Mouse (Mus musculus) adrenal gland, postnatal 36 days (tissue): ENCODE data around the gene Immp2l. TPM values are rescaled to one million over a fixed set of nuclear protein-coding genes. Genes with fewer than 3 reads are reported as not detected.

Source experiments
- DNase-seq, 2 experiments: peaks; one replicate each; pipeline ENCODE4 v3.0.0; 2021; ENCODE audit warnings: mixed read lengths in 1 of 2
- total RNA-seq, 2 experiments: library from RNA; stranded (reverse); gene quantifications; 2 replicates each; pipeline ENCODE4 v1.2.3; 2021

Immp2l gene
- total RNA-seq, 2 experiments from 2014 or later, result 20.0 to 20.3 TPM

DNA sequence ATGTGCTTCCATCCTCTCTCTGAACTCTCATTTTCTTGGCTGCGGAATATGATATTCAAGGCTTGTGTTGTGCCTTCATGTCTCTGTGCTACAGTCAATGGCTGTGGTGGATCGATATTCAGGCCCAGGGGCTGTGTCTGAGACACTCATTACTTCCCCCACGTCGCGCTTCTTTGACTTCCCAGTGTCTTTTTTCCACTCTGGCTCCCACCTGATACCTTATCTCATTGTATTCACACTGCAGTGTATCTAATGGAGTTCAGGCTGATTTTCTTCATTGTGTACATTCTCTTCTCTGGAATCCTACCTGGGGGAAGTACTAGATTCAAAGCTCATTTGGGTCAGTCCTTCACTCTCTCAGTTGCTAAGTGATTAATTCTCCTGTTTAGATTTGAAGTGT is 27.1 kb downstream of the Immp2l start:
- DNase-seq, result no peak

DNA sequence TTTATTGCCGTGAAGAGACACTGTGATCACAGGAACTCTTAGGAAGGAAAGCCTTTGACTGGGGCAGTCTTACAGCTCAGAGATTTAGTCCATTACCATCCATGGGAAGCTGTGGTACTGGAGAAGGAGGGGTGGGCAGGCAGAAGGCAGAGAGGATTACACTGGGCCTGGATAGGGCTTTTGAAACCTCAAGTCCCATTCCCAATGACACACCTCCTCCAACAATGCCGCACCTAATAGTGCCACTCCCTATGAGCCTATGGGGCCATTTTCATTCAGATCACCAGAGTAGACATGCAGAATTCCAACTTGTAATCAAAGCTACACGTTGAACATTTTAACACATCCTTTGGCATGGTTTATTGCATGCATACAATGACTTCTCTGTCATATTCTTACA is 29.0 kb downstream of the Immp2l start:
- no peak for DNase-seq

DNA sequence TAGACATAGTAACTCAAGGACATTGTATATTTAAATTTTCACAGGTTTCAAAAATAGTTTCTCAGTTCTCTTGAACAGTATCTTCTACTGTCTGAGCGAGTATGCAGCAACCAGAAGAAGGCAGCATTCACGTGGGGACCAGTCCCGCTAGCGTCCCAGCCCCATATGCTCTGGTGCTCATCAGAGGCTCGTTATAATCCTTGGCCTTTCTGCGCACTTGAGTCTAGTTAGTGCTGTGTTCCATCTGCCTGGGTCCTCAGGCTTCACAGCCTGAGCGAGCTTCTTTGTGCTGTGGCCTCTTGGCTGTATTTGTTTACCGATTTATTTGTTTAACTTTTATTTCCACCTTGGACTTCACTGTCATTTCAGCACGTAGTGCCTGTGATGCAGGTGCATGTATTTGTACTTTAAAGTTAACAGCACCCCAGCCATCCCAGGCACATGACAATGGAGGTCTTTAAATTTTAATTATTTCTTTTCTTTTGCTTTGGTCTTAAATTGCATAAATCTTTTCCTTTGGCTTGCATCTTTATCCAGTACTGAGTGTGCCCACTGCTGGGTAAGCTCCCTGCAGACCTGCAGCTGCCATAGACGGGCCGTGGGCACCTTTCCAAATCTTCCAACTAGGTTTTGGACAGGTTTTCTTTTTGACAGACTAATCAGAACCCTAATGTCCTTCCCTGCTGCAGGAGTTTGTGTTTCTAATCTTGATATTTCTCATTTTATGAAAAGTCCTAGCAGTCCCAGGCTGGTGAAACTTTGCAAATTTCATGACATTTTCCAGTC is 30.3 kb downstream of the Immp2l start:
- DNase-seq, result no peak

DNA sequence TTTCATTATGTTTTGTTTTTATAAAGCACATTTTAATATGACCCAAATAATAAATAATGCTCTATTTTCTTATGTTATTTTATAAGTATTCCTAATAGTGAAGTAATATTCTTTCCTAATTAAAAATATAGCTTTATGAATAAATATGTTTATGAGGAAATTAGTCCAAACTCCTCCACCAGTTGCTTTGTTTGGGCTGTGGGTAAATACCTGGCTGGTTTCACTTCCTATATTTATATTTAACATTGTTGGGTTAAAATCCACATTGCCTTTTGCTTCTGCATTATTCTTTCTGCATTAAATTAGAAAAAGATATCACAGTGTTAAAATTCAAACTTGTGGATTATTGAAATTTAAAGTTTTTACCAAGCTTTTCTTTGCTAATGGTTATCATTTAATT is 32.1 kb downstream of the Immp2l start:
- no peak for DNase-seq

DNA sequence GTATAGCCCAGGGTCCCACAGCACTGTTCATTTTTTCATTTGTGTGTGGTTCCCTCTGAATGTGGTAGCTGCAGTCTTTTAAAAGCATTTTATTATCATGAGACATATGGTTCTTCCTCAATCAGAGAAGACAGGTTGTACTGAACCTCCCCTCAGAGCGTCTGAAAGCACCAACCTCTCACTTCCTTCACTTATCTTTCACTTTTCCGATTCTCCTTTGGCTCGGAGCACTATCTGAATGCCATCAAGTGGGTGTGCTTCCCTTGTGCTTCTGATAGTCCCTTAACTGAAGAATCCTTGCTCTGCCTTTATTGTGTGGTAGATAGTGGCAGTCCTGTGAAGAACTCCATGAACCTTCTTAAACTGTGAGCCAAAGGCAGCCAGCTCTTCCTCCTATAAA is 39.4 kb downstream of the Immp2l start:
- no peak for DNase-seq

DNA sequence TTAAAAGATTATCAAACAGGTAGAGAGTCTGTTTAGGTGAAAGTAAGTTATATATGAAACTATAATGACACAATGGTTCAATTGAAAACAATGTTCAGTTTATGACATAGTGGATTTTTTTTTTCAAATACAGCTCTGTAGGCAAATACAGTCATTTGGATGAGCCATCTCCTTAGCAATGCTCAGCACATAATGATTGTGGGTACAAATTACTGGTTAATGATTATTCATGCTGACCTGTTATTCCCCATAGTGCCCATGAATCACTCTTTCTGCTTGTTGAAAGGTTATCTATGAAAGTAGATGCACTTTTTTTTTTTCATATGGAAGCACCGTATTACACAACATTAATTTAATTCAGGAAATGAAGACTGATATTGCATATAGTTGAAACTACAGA is 58.0 kb downstream of the Immp2l start:
- no peak for DNase-seq

DNA sequence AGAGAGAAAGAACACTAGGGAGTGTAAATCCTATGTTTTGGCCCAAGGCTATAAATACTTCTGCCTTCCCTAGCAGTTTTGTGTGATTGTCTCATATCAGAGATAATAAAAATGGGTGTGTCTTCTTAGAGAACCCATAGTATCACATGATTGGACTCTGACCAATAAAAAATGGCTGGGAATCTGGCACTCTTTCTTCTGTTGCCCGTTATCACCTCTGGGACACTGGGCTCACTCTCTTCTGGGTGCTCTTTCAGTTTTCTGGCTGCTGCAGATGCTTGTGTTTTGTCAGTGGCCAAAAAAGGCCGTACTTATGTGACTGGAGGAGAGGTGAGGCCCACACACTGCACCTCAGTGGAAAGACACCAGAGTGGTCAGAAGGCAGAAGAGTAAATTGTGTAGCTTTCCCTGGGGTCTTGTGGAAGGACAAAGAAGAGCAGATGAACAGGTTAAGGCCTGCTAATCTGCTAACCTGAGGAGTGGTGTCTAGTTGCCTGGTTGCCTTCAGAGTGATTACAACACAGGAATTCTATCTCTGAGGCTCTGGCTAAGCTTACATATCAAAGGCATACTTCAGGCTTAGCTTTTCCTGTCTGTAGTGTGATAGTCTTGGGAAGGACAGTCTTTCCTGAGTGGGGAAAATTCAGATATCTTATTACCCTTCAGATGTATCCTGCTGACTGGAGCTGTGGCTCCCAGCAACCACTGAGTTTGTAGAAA is 60.6 kb downstream of the Immp2l start:
- DNase-seq, result no peak

DNA sequence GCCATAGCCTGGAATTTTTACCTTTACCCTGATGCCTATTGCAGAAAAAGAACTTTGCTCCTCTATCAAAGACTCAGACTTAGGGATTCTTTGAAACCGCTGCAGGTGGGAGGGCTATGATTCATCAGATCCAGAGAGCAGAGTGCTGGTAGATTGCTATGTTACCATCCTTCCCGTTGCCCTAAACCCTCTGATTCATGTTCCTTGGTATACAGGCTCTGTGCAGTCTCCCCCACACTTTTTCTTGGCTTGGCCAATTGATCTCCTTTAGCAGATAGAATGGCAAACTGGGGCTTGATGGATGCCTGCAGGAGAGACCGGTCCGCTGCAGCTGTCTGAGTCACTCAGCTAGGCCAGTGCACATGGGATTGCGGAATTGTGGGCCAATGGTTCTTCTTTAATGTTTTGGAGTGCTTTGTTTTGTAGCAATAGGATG is 66.1 kb downstream of the Immp2l start:
- DNase-seq, result no peak

DNA sequence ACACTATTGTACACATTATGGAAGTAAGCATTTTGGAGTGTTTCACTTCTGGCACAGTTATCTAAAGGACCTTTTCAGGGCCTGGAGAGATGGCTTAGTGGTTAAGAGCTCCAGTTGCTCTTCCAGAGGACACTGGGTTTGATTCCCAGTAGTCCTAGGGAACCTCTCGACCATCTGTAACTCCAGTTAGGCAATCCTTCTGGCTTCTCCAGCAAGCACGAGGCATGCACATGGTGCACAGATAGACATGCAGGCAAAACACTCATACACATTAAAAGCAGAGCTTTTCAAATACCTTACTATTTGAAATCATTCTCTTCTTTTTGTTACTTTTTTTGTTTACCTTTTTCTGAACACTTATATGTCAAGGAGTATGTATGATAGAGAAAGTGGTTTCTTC is 66.9 kb downstream of the Immp2l start:
- DNase-seq, result peak in 1 of 2 experiments; percentile 7

DNA sequence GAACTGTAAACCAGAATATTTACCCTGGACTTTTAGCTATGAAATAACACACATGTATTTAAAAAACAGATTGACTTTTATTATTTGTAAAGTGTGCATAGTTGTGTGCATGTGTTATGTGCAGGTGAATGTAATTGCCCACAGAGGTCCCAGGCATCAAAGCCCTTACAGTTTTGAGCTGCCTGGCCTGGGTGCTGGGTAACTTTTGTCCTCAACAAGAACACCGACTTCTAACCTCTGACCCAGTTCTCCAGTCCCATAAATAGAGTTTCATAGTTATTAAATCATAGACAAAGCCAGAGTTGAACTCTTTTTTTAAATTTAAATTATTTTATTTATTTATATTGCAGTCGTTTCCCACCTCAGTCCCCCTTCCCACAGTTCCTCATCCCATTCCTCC is 67.4 kb downstream of the Immp2l start:
- DNase-seq, result no peak

DNA sequence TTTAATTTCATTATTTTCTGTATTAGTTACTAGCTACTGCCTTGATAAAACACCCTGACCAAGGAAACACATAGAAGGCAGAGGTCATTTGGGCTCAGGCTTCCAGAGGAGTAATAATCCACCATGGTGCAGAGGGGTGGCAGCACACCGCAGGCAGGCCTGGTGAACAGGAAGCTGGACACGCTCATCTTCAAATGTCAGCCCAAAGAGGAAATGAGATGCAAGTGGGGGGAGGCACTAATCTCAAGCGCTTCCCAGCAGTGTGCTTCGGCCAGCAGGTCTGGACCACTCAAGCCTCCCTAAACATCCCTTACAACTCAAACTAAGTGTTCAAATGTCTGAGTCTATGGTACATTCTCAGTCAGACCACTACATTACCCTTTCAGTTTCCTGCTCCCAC is 72.2 kb downstream of the Immp2l start:
- DNase-seq, result no peak

DNA sequence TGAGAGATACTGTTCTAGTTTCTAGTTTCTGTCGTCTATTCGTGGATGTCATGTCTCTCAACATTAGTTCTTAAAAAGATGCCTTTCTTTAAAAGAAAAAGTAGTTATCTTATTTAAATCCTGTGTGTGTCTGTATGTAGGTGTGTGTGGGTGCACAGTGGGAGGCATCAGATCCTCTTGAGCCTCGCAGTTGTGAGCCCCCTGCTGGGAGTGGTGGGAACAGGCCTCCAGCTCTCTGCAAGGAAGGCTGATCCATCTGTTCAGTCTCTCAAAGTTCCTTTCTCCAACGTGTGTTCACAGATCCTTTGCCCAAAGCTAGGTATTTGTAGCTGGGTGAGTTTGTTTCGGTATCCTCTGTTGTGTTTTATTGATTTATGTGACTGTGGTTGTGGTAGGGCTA is 73.5 kb downstream of the Immp2l start:
- peak; percentile 46 to 70 for DNase-seq

DNA sequence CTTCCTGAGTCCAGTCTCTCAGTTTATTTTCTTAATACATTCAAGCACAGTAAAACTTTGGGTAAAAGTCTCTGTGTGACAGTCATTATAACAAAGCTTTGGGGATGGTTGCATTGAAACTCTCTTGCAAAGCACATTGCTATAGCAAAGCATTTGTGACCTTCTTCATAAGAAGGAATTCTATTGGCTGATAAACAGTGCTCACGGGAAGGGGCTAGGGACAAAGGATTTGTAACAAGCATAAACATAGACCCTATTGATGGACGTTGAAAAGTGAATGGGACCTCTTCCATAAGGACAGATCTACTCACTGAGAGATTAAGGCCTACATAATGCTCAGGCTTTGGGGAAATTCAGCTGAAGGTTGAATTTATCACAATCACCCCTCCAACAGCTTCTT is 85.1 kb downstream of the Immp2l start:
- DNase-seq, result no peak

DNA sequence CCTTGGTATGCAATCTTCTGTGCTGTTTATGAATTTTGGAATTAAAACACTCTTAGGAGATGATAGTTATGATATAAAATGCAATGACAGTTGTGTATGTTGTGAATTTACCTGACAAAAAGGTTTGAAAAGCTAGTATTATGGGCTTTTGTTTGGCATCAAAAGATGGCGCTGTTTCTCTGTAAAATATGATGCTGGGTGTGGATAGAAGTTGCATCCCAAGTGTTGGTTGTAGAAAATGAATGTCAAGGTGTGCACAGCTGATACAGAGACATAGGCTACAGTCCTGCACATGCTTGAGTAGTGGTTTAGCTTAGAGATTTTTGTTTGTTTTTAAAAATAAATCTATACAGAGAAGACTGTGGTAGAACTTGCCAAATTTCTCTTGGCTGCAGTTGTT is 87.6 kb downstream of the Immp2l start:
- DNase-seq, result peak in 1 of 2 experiments; percentile 13

DNA sequence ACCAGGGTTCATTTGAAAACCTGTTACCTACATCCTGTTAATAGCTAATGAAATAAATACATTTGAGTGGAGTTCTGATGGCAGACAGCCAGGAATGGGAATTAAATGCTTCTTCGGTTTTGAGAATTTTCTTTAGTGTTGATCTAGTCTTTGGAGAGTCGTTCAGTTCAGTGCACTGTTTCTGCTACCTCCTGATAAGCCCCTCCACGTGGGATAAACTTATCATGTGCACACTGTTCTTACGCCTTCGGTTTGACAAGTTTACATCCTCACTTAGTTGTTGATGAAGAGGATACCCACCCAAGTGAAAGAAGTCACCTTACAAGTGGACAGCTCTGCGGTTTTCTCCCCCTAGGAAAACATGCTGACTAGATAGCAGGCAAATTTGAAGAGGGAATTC is 88.2 kb downstream of the Immp2l start:
- no peak for DNase-seq

DNA sequence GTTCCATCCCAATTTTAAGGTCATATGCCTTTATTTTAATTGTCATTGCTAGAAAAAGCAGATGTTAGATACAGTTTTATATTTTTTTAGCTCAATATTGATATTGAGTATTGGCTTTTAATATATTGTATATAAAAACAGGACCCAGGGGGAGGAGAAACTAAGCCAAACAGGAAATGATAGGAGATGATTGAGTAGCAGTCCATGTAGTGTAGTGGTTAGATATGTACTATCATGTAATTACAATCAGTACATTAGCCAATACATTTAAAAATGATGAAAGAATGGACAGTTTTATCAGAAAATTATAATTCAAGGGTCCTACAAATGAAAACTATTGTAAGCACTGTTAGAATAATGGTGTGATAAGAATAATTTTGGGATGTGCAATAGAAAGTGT is 94.5 kb downstream of the Immp2l start:
- no peak for DNase-seq

DNA sequence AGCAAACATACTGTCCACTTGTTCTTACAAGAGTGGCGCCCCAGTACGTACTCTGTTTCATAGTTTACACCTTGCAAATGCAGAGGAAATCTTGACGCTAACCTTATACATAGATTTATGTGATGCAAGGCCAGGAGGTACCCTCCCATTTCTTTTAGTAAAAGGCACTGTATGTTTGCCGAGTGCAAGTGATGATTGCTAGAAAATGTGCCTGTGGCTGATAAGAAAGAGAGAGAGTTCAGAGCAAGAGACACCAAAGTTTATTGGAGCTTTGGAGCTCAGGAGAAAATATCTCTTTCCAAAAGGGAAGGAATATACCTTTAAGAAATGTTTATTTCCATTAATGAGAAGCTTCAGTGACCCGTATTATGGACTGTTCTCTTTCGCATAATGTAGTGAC is 95.8 kb downstream of the Immp2l start:
- DNase-seq, result no peak

DNA sequence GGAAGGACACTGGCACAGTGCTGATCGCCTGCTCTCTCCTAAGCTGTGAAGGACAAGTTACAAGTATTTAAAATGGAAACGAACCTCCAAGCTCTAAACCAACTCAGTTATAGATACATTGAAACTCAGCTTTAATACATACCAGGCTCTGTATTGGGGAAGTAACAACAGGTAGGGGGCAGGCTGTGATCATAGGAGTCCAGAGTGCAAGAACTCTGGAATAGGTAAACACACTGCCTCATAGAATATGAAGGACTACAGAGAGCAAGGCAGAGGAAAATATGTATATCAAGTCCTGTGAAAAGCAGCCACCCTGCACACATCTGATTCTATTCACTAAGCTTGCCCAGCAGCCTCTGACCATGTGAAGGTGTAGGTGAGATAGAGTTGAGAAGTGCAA is 99.3 kb downstream of the Immp2l start:
- DNase-seq, result no peak

DNA sequence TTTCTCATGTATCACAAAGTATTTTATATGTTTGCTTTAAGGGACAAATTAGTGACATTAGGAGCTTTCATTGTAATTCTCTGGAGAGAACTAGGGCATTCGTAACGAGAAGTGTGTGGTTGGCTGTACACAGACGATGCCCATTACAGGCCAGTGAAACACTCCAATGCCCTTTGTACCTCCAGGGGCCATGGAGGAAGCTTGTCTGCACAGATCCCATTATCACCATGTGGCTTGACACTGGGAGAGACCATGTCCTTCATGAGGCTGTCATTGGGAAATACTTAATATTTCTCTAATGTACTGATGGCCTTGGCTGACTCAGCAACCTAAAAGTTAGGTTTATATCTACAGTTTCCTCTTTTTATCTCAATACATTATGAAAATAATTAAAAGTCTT is 111.0 kb downstream of the Immp2l start:
- no peak for DNase-seq

DNA sequence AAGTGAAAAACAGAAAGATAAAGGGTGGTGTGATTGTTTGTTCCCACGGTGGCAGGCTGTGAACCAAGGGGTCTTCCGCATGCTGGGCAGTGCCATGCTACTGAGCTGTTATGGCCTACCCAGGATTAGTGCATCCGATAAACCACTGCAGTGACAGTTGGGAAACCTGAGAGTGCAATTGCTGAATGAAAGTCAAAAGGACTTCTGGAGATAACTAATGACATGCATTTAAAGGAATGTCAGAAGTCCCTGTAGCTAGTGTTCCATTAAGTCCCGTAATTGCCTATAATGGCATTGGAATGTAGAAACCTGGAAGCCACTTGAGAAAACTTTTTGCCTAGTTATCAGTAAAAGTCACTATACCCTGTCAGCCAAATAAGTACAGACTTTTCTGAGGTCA is 135.7 kb downstream of the Immp2l start:
- DNase-seq, result no peak

DNA sequence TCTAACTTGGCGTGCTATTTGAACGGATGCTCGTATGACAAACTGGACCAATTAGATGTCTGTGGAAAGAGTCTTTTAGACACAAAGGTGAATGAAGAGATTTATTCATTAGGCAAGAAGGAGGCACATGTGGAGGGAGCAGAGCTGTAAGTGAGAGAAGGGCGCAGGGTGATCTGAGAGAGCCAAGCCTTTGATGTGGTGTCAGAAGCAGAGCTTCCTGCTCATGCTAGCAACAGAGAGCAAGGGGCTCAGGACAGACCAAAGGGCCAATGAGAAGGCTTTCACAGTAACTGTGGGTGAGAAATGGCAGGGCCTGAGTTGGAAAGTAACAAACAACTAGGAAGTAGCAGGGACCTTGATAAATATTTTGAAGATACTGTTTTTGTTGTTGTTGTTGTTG is 143.9 kb downstream of the Immp2l start:
- no peak for DNase-seq

DNA sequence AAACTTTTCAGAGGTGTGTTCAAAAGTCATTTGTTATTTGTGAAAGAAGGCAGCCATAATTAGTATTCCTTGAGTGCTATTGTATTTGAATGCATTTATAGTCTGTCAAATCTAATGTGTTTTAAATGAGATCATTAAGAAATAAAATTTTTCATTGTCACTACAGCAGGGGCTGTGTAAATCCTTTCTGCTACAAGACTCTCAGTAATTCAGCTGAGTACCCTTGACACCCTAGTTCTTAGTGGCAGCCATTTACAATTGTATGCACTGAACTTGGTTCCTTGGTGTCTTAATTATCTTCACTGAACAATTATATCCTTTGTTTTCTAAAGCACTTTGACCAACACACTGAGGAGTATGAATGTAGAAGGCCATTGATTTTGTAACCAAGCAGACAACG is 146.2 kb downstream of the Immp2l start:
- DNase-seq, result no peak

DNA sequence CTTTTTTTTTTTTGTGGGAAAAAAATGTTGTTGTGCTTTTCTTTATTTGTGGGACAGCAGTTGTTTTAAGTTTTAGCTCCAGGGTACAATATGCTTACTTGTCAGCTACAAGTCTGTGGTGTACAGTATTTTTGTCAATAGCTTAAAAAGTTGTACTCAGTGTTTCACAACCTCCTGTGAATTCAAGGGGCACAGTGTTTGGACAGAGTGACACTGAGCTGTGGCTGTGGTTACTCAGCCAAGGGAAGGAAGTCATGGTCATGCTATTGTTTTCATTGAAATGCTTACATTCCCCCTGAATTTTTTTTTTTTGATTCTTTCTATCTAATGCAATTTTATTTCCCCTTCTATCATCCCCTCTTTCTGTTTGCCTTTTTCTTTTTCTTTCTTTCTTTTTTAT is 159.0 kb downstream of the Immp2l start:
- DNase-seq, result no peak

DNA sequence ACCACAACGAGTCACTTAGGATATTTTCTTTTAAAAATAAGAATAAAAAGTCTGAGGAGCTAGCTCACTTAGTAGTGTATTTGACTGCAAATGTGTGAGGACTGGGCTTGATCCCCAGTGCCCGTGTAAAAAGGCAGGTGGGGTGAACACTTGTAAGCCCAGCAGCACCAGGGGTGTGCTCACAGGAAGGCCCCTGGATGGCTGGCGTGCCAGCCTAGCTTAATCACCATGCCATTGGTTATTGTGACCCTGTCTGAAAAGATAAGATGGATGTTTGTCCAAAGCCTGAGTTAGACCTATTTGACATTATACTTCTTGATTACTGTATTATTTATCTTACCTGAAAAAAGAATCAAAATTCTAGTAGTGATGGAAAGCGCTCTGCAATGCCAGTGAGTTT is 161.2 kb downstream of the Immp2l start:
- no peak for DNase-seq
